Comparison of ENCODE assay signal across 11 mouse cellular contexts in genomic region chr14:30491342-30491741, GRCm38 (mm10). TPM values are rescaled to one million over a fixed set of nuclear protein-coding genes. Genes with fewer than 3 reads are reported as not detected.
DNase-seq lines count a peak whose midpoint lies in the region; ATAC-seq lines count a peak whose summit lies in the region.
"Had no signal": no experiment of that assay in that cellular context is flagged by ENCODE, and none has a peak within 500 bp of the region (broad histone marks: within the 10 kb centered on the region; RNA-seq: fewer than 3 reads in every experiment).

Gene Cacna1d (minus strand): TSS chr14:30491455.

- no peak within 1 kb of the TSS for H3K4me2 ChIP-seq in hindbrain, embryonic 14.5 days (replicated peaks)
- no peak within 1 kb of the TSS for H3K4me2 ChIP-seq in hindbrain, embryonic 16.5 days (ENCODE audit: low read length)
- H3K4me2 ChIP-seq in neural tube, embryonic 14.5 days (ENCODE audit: low read depth, low read length): no peak within 1 kb of the TSS

- H3K27me3 ChIP-seq in hindbrain, embryonic 14.5 days (ENCODE audit: control insufficient read depth, insufficient read depth, low read length): no peaks in the 10 kb centered on the region
- H3K27me3 ChIP-seq in hindbrain, embryonic 16.5 days (replicated peaks; ENCODE audit: control insufficient read depth, insufficient read depth, low read length): no peaks in the 10 kb centered on the region
- no peaks in the 10 kb centered on the region for H3K27me3 ChIP-seq in neural tube, embryonic 14.5 days (ENCODE audit: control insufficient read depth, insufficient read depth, low read length)

- no peak for ATAC-seq in hindbrain, embryonic 14.5 days (ENCODE audit: low FRiP score)
- ATAC-seq in hindbrain, embryonic 16.5 days: no peak
- no peak for ATAC-seq in neural tube, embryonic 14.5 days (ENCODE audit: low read depth)

- DNase-seq in hindbrain, embryonic 14.5 days (ENCODE audit: low spot score): no peak
- DNase-seq in neural tube, embryonic 10.5 days (ENCODE audit: extremely low spot score, low spot score): no peak
- DNase-seq in layer of hippocampus, postnatal 14 days (ENCODE audit: low spot score in 2 of 2): no peak
- no peak for DNase-seq in thymus, postnatal 4 days
- DNase-seq in right cerebral cortex, postnatal 10 days (ENCODE audit: low spot score in 2 of 2): no peak
- DNase-seq: cerebellum, postnatal 14 days; gastrocnemius, postnatal 36 days; kidney, postnatal 14 days; thymus, postnatal 25 days had no signal

- no peak within 1 kb of the TSS for H3K27ac ChIP-seq in hindbrain, embryonic 14.5 days
- no peak within 1 kb of the TSS for H3K27ac ChIP-seq in hindbrain, embryonic 16.5 days (ENCODE audit: low read depth, low read length)
- H3K27ac ChIP-seq in neural tube, embryonic 14.5 days (ENCODE audit: low read depth, low read length): no peak within 1 kb of the TSS

- H3K9ac ChIP-seq in hindbrain, embryonic 14.5 days: no peak within 1 kb of the TSS
- H3K9ac ChIP-seq in hindbrain, embryonic 16.5 days (ENCODE audit: low read depth, low read length): no peak within 1 kb of the TSS
- no peak within 1 kb of the TSS for H3K9ac ChIP-seq in neural tube, embryonic 14.5 days (replicated peaks; ENCODE audit: low read depth, low read length)

- no peak within 1 kb of the TSS for H3K4me3 ChIP-seq in hindbrain, embryonic 14.5 days (replicated peaks; ENCODE audit: low read length)
- no peak within 1 kb of the TSS for H3K4me3 ChIP-seq in hindbrain, embryonic 16.5 days (ENCODE audit: low read length)
- no peak within 1 kb of the TSS for H3K4me3 ChIP-seq in neural tube, embryonic 14.5 days (ENCODE audit: low read depth, low read length)

- H3K36me3 ChIP-seq in hindbrain, embryonic 14.5 days (replicated peaks; ENCODE audit: control insufficient read depth, insufficient read depth): peaks cover 75% of the 10 kb centered on the region
- peaks cover 14% of the 10 kb centered on the region for H3K36me3 ChIP-seq in hindbrain, embryonic 16.5 days (ENCODE audit: control insufficient read depth, insufficient read depth, low read length)
- peaks cover 23% of the 10 kb centered on the region for H3K36me3 ChIP-seq in neural tube, embryonic 14.5 days (ENCODE audit: control insufficient read depth, insufficient read depth, low read length)

- 95% methylated on average over 9 of the region's 9 CpGs for WGBS in hindbrain, embryonic 14.5 days
- WGBS in hindbrain, embryonic 16.5 days: 91% methylated on average over 9 of the region's 9 CpGs
- WGBS in neural tube, embryonic 14.5 days: 90% methylated on average over 9 of the region's 9 CpGs

- H3K4me1 ChIP-seq in hindbrain, embryonic 14.5 days (replicated peaks; ENCODE audit: control insufficient read depth, insufficient read depth, low read length): no peaks in the 10 kb centered on the region
- H3K4me1 ChIP-seq in hindbrain, embryonic 16.5 days (ENCODE audit: control insufficient read depth, insufficient read depth, low read depth, low read length): no peaks in the 10 kb centered on the region
- H3K4me1 ChIP-seq in neural tube, embryonic 14.5 days (ENCODE audit: control insufficient read depth, insufficient read depth, low read length): no peaks in the 10 kb centered on the region

- H3K9me3 ChIP-seq in hindbrain, embryonic 14.5 days (ENCODE audit: control insufficient read depth, low read length): no peaks in the 10 kb centered on the region
- no peaks in the 10 kb centered on the region for H3K9me3 ChIP-seq in hindbrain, embryonic 16.5 days (ENCODE audit: control insufficient read depth, low read length)
- no peaks in the 10 kb centered on the region for H3K9me3 ChIP-seq in neural tube, embryonic 14.5 days (ENCODE audit: control insufficient read depth, low read length)

RNA-seq across cellular contexts. Expression of gene Cacna1d, which starts in this region (rescaled TPM):
- polyA plus RNA-seq in hindbrain, embryonic 14.5 days (2014; fragmentation: Nextera tagmentation; extraction: Ambion mirVana): 10.5 and 13.5 TPM in 2 replicates
- polyA plus RNA-seq in hindbrain, embryonic 16.5 days (2015; fragmentation: Nextera tagmentation; extraction: Ambion mirVana): 9.5 TPM in 2 replicates
- polyA plus RNA-seq in neural tube, embryonic 14.5 days (2014; fragmentation: Nextera tagmentation; extraction: Ambion mirVana): 14.8 and 23.9 TPM in 2 replicates
- 10 to 100 TPM; 49.8 to 56.7 TPM for total RNA-seq in layer of hippocampus, postnatal 14 days (2021)
